Mouse (Mus musculus): ENCODE measurements at regions not wholly inside any gene's neighbourhood (a gene's known extent, or its start where the extent isn't known, plus 50 kb on each side); places are given as distances from the start of the nearest gene placed in this dataset.

DNA sequence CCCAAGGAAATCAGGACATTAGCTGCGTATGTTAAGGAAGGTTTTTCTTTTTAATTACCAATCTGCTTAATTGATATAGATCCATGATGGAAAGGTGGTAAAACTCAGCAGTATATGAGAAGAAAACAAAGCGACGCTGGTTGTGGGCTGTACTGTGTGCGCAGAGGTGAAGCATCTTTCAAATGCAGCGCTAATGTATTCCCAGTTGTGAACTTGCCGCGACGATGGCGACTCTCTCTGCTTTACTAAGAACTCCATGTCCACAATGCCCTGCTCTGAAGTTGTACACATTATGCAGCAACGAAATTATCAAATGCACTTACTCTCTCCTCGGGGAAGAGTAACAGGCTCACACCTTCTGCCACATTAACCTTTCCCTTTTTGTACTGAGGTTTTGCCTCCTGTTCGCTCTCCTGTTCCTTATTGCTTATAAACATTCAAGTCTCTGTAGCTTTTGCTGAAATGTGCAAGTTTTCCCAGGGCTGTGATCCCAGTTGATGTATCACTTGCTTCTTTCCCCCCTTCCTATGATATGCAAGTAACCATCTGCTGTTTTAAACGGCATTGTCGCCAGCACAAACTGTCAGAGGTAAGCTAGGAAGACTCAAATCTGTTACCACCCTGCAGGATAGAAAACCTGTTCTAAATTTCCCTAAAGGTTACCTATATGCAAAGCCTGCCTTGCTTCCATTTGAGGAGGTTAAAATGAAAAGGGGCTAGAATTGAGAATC, 174.8 kb downstream of the Rassf9 start:
- TF ChIP-seq CTCF (IDR thresholded peaks at IDR 0.05; ENCODE audit: low read depth): no peak
- no peak for TF ChIP-seq EP300 (IDR thresholded peaks at IDR 0.05; ENCODE audit: low read depth)

Measured in liver, embryonic 14.5 days (tissue).